Mouse (Mus musculus) forebrain, postnatal 0 days (tissue): ENCODE measurements around the gene Frmd4a. TPM values are rescaled to one million over a fixed set of nuclear protein-coding genes. Genes with fewer than 3 reads are reported as not detected.

Source experiments
- ATAC-seq: fragments of 200-750 bp; cut with Nextera tagmentation; 2 replicates; pipeline ENCODE4 v1.8.0; 2017; ENCODE audit warnings: mild to moderate bottlenecking, moderate library complexity
- DNase-seq: peaks from one replicate; pipeline ENCODE4 v3.0.0-alpha.2; 2015
- H3K27ac ChIP-seq: fragments of 300-500 bp; sonication (generic); 2 replicates; pipeline ENCODE4 v1.5.1; 2014; ENCODE audit warnings: low read depth, mild to moderate bottlenecking, antibody characterized with exemption, low read length, moderate library complexity, mixed read lengths
- H3K27me3 ChIP-seq: fragments of 300-500 bp; sonication (generic); 2 replicates; pipeline ENCODE4 v1.6.1; 2014; ENCODE audit warnings: mild to moderate bottlenecking, low read length, mixed read lengths; ENCODE audit not compliant: insufficient read depth
- H3K36me3 ChIP-seq: fragments of 300-500 bp; sonication (generic); 2 replicates; pipeline ENCODE4 v1.6.1; 2014; ENCODE audit warnings: mild to moderate bottlenecking, moderate library complexity; ENCODE audit not compliant: insufficient read depth
- H3K4me1 ChIP-seq: fragments of 300-500 bp; sonication (generic); 2 replicates; pipeline ENCODE4 v1.6.1; 2014; ENCODE audit warnings: antibody characterized with exemption; ENCODE audit not compliant: insufficient read depth
- H3K4me2 ChIP-seq: fragments of 300-500 bp; sonication (generic); 2 replicates; pipeline ENCODE4 v1.6.1; 2014; ENCODE audit warnings: low read depth, mild to moderate bottlenecking, moderate library complexity
- H3K4me3 ChIP-seq: fragments of 300-500 bp; sonication (generic); 2 replicates; pipeline ENCODE4 v1.5.1; 2014; ENCODE audit warnings: low read depth, low read length, mixed read lengths
- H3K9ac ChIP-seq: fragments of 300-500 bp; sonication (generic); 2 replicates; pipeline ENCODE4 v1.6.1; 2014; ENCODE audit warnings: mild to moderate bottlenecking
- H3K9me3 ChIP-seq: fragments of 300-500 bp; sonication (generic); 2 replicates; pipeline ENCODE4 v1.6.1; 2016; ENCODE audit warnings: low read length
- CTCF ChIP-seq: sonication (generic); IDR thresholded peaks from 2 replicates; pipeline ENCODE4 v1.5.1; 2016; ENCODE audit warnings: antibody characterized with exemption, control low read depth, low read depth
- WGBS: fragments of 180-500 bp; shearing (Covaris S2); extraction: QIAGEN DNeasy Blood & Tissue Kit; methylation state at CpG from one replicate; pipeline ENCODE4 v1.1.7; 2014; 5-methylcytosine and 5-hydroxymethylcytosine counted together
- polyA plus RNA-seq: library from polyadenylated mRNA; unstranded; fragments of >200 nt; fragmentation: Nextera tagmentation; extraction: Ambion mirVana; gene quantifications from 2 replicates; pipeline ENCODE4 v1.2.1, GENCODE M21; 2015
- total RNA-seq: library from RNA; depleted of rRNA; stranded (reverse); fragments of >200 nt; gene quantifications from 2 replicates; pipeline ENCODE4 v1.2.3, GENCODE M21; 2014

The Frmd4a gene
- total and polyA plus RNA-seq, 2 experiments from 2014 or later: 43.8 to 74.5 TPM

DNA sequence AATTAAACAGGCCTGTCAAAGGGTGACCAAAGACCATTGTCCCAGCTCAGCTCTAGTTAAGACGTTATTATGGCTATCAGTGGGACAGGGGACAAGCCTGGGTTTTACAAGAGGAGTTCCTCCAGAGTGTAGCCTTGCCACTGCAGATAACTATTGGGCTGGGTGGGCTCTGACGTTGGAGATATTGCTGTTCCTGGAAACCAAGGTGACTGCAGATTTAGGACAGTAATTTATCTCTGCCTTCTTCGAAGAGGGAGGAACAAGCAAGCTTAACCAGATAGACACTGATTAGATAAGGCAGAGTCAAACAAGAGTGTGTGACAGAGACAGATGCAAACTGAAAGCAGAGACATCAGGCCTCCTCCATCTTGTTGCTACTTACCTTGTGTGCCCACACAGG is 330.3 kb downstream of the Frmd4a start:
- no peaks in the 10 kb centered on the region for H3K36me3 ChIP-seq
- H3K27me3 ChIP-seq: no peaks in the 10 kb centered on the region
- H3K4me1 ChIP-seq: peaks cover 4% of the 10 kb centered on the region; the same call in 1 of the 2 replicates
- TF ChIP-seq CTCF: no peak
- no peak overlapping the region for H3K4me2 ChIP-seq
- no peak overlapping the region for H3K27ac ChIP-seq
- 74% methylated on average over 3 of the region's 3 CpGs for WGBS
- no peak for DNase-seq
- H3K9ac ChIP-seq: no peak overlapping the region
- no peaks in the 10 kb centered on the region for H3K9me3 ChIP-seq
- ATAC-seq: no peak
- H3K4me3 ChIP-seq: no peak overlapping the region

DNA sequence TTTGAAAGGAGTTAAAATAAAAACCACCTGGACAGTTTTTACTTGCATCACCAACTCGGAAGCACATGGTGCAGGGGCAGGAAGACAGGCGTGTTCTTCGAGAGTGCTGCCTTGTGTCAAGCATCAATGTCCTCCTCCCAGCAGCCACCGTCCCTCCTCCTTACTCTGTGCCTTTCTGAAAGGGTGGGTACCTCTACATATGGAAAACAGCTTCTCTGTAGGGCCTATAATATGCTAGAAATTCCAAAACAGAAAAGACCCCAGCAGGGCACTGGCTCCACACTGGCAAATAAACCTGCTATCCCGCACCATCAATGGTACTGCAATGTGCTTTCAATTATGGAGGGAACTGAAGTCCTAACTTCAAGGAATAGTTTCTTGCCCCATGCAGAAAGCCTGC is 331.0 kb downstream of the Frmd4a start:
- Histone ChIP-seq H3K4me3 (no peak overlapping the region), H3K4me2 (no peak overlapping the region), H3K27me3 (no peaks in the 10 kb centered on the region), H3K4me1 (peaks cover 4% of the 10 kb centered on the region; the same call in 1 of the 2 replicates), H3K9me3 (no peaks in the 10 kb centered on the region), H3K9ac (no peak overlapping the region), H3K27ac (no peak overlapping the region), H3K36me3 (no peaks in the 10 kb centered on the region)
- TF ChIP-seq CTCF: no peak
- DNase-seq (no peak), ATAC-seq (no peak)
- WGBS: 76% methylated on average over 5 of the region's 5 CpGs

DNA sequence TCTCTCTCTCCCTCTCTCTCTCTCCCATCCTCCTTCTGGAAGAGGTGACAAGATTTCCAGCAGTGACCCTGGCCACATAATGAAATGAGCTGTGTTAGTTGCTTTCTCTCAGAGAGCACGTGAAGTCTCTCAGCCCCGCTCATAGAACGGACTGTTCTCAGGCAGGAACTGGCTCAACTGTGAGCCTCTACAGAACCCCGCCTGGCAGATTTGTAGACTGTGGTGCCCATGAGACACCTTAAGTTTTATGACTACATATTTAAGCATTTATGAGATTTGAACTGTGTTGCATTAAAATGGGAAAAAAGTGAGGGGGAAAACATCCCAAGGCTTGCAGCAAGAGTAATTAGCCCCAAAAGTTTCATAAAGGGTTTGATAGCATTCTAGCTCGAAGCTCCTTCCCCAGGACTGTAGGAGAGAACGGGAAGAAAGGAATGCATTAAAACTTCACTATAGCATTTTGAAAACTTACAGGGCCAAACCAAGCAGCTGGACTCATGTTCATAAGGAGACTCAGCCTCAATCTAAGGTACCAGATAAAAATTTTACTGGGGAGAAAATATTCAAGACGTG is 339.4 kb downstream of the Frmd4a start:
- Histone ChIP-seq H3K4me3 (no peak overlapping the region), H3K9ac (no peak overlapping the region), H3K27me3 (no peaks in the 10 kb centered on the region), H3K4me2 (no peak overlapping the region), H3K36me3 (no peaks in the 10 kb centered on the region), H3K27ac (no peak overlapping the region), H3K9me3 (no peaks in the 10 kb centered on the region), H3K4me1 (no peaks in the 10 kb centered on the region)
- ATAC-seq (no peak), DNase-seq (no peak)
- no peak for TF ChIP-seq CTCF
- 87% methylated on average over 7 of the region's 7 CpGs for WGBS

DNA sequence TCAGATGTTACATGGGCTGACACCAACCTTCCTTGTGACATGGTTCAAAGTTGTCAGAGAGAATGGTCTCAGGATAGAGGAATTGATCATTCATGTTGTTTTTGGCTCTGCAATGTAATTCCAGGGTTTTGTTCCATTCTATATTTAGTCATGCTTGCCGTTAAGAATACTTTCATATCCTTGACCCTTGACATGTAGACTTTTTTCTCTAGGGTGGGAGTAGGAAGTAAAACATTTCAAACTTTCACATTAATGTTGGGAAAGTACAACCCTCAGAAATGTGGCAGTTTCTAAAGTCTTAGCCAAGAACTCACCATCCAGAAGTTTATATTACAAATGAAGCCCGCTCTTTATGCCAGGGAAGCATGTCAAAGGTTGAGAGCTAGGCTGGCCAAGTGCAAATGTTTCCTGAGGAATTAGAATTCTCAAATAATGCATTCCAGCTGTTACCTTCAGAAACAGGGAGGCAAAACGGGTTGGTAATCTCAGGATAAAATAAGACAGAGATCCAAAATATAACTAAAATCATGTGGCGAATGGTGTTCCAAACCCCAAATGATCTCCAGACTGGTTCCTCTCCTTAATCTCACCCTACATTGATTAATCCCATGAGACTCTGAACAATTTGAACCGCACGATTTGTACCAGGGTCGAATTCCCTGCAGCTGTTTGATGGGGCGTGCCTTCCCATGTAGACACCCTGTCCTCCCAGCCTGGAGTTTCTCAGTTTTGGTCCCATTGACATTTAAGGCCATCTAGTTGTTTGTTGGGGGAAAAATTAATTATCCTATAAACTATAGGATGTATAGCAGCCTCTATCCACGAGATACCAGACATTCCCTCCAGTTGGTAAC is 344.7 kb downstream of the Frmd4a start:
- TF ChIP-seq CTCF: no peak

DNA sequence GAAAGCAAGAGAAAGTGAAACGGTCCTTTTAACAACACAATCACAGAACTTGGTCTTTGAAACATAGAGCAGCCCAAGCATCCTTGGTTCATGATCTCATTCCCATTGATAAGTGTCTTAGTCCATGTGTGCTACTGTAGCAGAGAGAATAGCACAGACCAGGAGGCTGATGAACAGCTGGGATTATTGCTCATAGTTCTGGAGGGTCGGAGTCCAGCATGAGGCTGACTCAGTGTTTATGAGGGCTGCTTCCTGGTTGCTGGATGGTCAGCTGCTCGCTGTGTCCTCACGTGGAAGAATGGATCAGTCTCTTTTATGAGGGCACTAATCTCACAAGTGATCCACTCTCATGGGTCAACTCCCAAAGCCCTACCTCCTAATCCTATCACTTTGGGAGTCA is 347.4 kb downstream of the Frmd4a start:
- Histone ChIP-seq H3K4me1 (no peaks in the 10 kb centered on the region), H3K36me3 (no peaks in the 10 kb centered on the region; the same call in 1 of the 2 replicates), H3K27me3 (no peaks in the 10 kb centered on the region), H3K27ac (no peak overlapping the region), H3K4me3 (no peak overlapping the region), H3K9me3 (no peaks in the 10 kb centered on the region), H3K4me2 (no peak overlapping the region), H3K9ac (no peak overlapping the region)
- no peak for TF ChIP-seq CTCF
- WGBS: 77% methylated on average over 4 of the region's 4 CpGs
- DNase-seq (no peak), ATAC-seq (no peak)

More for the DNA sequence above, 344.7 kb downstream of the Frmd4a start:
- H3K27me3 ChIP-seq: no peaks in the 10 kb centered on the region
- H3K36me3 ChIP-seq: no peaks in the 10 kb centered on the region; the same call in 1 of the 2 replicates
- H3K4me1 ChIP-seq: no peaks in the 10 kb centered on the region
- no peaks in the 10 kb centered on the region for H3K9me3 ChIP-seq
- no peak overlapping the region for H3K9ac ChIP-seq
- no peak overlapping the region for H3K4me2 ChIP-seq
- no peak overlapping the region for H3K4me3 ChIP-seq
- ATAC-seq (no peak), DNase-seq (no peak)
- H3K27ac ChIP-seq: no peak overlapping the region
- WGBS: 90% methylated on average over 9 of the region's 9 CpGs

DNA sequence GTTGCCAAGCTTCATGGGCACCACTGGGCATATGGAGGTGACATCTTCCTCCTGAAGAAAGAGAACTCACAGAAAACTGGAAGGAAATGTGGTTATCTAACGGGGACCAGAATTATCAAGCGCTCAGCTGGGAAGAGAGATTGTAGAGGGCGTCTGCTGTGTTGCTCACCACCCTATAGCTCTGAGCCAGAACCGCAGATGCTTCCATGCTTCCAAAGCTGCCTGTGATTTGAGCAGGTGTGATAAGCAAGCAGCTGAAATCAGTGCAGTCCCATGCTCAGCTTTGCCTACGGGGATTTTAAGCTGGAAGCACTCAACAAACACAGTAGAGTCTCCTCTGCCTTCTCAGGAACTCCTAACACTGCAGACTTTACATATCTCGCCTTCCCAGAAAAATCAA is 351.0 kb downstream of the Frmd4a start:
- DNase-seq (peak; percentile 43), ATAC-seq (peak; percentile 70)
- Histone ChIP-seq H3K4me2 (no peak overlapping the region), H3K27me3 (no peaks in the 10 kb centered on the region), H3K27ac (no peak overlapping the region), H3K36me3 (no peaks in the 10 kb centered on the region; the same call in 1 of the 2 replicates), H3K4me1 (peaks cover 5% of the 10 kb centered on the region; the same call in 1 of the 2 replicates), H3K4me3 (no peak overlapping the region), H3K9ac (no peak overlapping the region), H3K9me3 (no peaks in the 10 kb centered on the region)
- WGBS: 64% methylated on average over 6 of the region's 6 CpGs
- no peak for TF ChIP-seq CTCF

DNA sequence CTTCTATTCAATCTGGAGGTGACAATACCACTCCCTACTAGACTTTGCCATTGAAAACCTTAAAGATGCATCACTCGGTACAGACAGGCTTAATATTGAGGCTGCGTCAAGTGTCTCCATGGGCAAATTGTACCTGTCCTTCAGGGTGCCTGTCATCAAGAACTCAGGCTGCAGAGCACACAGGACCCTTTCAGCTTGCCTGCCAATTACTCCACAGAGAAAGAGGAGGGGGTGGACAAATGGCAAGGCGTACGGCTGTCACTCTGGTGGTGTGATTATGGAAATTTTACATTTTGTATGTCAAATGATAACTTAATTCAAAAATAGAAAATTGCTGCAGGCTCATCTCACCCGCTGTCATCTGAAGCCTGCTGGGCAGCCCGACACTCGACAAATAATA is 353.0 kb downstream of the Frmd4a start:
- ATAC-seq: peak; percentile 78
- H3K4me1 ChIP-seq: peaks cover 5% of the 10 kb centered on the region; the same call in 1 of the 2 replicates
- peak; percentile 34 for DNase-seq
- H3K4me3 ChIP-seq: no peak overlapping the region
- no peak for TF ChIP-seq CTCF
- peak overlapping the region; percentile 36; the same call in 1 of the 2 replicates for H3K27ac ChIP-seq
- H3K9ac ChIP-seq: no peak overlapping the region
- H3K36me3 ChIP-seq: no peaks in the 10 kb centered on the region
- WGBS: 43% methylated on average over 7 of the region's 7 CpGs
- no peaks in the 10 kb centered on the region for H3K9me3 ChIP-seq
- no peak overlapping the region for H3K4me2 ChIP-seq
- no peaks in the 10 kb centered on the region for H3K27me3 ChIP-seq
